Mouse (Mus musculus) intestine, embryonic 14.5 days (tissue): ENCODE measurements around the gene Map7d1. TPM values are rescaled to one million over a fixed set of nuclear protein-coding genes. Genes with fewer than 3 reads are reported as not detected.

ENCODE experiments used
- ATAC-seq: fragments of 200-750 bp; cut with Nextera tagmentation; replicated peaks from 2 replicates; pipeline ENCODE4 v1.8.0; 2017; ENCODE audit warnings: low read depth, moderate number of reproducible peaks, moderate TSS enrichment, moderate library complexity; ENCODE audit not compliant: low FRiP score, low TSS enrichment
- DNase-seq: peaks from one replicate; pipeline ENCODE4 v3.0.0-alpha.2; 2018; ENCODE audit warnings: low spot score
- H3K27ac ChIP-seq: fragments of 300-500 bp; sonication (generic); 2 replicates; pipeline ENCODE4 v1.5.1; 2014; ENCODE audit warnings: low read depth, mild to moderate bottlenecking, control low read depth
- H3K27me3 ChIP-seq: fragments of 300-500 bp; sonication (generic); replicated peaks from 2 replicates; pipeline ENCODE4 v1.6.1; 2014; ENCODE audit warnings: low read length, control low read depth; ENCODE audit not compliant: control insufficient read depth, insufficient read depth
- H3K36me3 ChIP-seq: fragments of 300-500 bp; sonication (generic); 2 replicates; pipeline ENCODE4 v1.6.1; 2014; ENCODE audit warnings: low read length, control low read depth; ENCODE audit not compliant: control insufficient read depth, insufficient read depth
- H3K4me1 ChIP-seq: fragments of 300-500 bp; sonication (generic); replicated peaks from 2 replicates; pipeline ENCODE4 v1.6.1; 2014; ENCODE audit warnings: low read length, control low read depth, mixed read lengths; ENCODE audit not compliant: control insufficient read depth, insufficient read depth
- H3K4me2 ChIP-seq: fragments of 300-500 bp; sonication (generic); 2 replicates; pipeline ENCODE4 v1.6.1; 2014; ENCODE audit warnings: low read length
- H3K4me3 ChIP-seq: fragments of 300-500 bp; sonication (generic); 2 replicates; pipeline ENCODE4 v1.5.1; 2014; ENCODE audit warnings: low read depth, low read length, control low read depth, mixed read lengths
- H3K9ac ChIP-seq: fragments of 300-500 bp; sonication (generic); 2 replicates; pipeline ENCODE4 v1.6.1; 2014; ENCODE audit warnings: mild to moderate bottlenecking, low read length
- H3K9me3 ChIP-seq: fragments of 300-500 bp; sonication (generic); 2 replicates; pipeline ENCODE4 v1.6.1; 2016; ENCODE audit warnings: low read length, control low read depth; ENCODE audit not compliant: control insufficient read depth
- WGBS: fragments of 180-500 bp; shearing (Covaris S2); extraction: QIAGEN DNeasy Blood & Tissue Kit; methylation state at CpG from one replicate; pipeline ENCODE4 v1.1.7; 2014; 5-methylcytosine and 5-hydroxymethylcytosine counted together
- polyA plus RNA-seq: library from polyadenylated mRNA; unstranded; fragments of >200 nt; fragmentation: Nextera tagmentation; extraction: Ambion mirVana; gene quantifications from 2 replicates; pipeline ENCODE4 v1.2.1, GENCODE M21; 2014

Gene Map7d1
- polyA plus RNA-seq, 1 experiment from 2014 or later = 38.0 TPM

- Histone ChIP-seq H3K27ac (no peak overlapping the region), H3K9me3 (no peaks in the 10 kb centered on the region), H3K9ac (no peak overlapping the region), H3K4me1 (peaks cover 9% of the 10 kb centered on the region; the same call in 1 of the 2 replicates), H3K4me3 (no peak overlapping the region), H3K36me3 (peaks cover 8% of the 10 kb centered on the region), H3K4me2 (no peak overlapping the region), H3K27me3 (no peaks in the 10 kb centered on the region)
- DNase-seq = no peak
- no peak for ATAC-seq
- WGBS = 28% methylated on average over 9 of the region's 9 CpGs
Measured at GRCm38 (mm10) chr4:126278565-126278915, 22.4 kb upstream of the Map7d1 start.

GRCm38 (mm10) chr4:126277906-126278564 is 21.9 kb upstream of the Map7d1 start:
- Histone ChIP-seq H3K4me1 (peaks cover 9% of the 10 kb centered on the region; the same call in 1 of the 2 replicates), H3K9ac (no peak overlapping the region), H3K4me2 (peak overlapping the region; percentile 28; the same call in 1 of the 2 replicates), H3K27ac (no peak overlapping the region), H3K27me3 (no peaks in the 10 kb centered on the region), H3K4me3 (no peak overlapping the region), H3K9me3 (no peaks in the 10 kb centered on the region), H3K36me3 (peaks cover 13% of the 10 kb centered on the region)
- DNase-seq (peak; percentile 84), ATAC-seq (0 out of 2 replicates have a peak, but pooled peaks have one; percentile 50)
- WGBS = 10% methylated on average over 13 of the region's 13 CpGs

- Histone ChIP-seq H3K27ac (no peak overlapping the region), H3K27me3 (no peaks in the 10 kb centered on the region), H3K4me1 (peaks cover 9% of the 10 kb centered on the region; the same call in 1 of the 2 replicates), H3K36me3 (peaks cover 20% of the 10 kb centered on the region), H3K9me3 (no peaks in the 10 kb centered on the region), H3K4me2 (no peak overlapping the region), H3K9ac (no peak overlapping the region), H3K4me3 (no peak overlapping the region)
- ATAC-seq (no peak), DNase-seq (no peak)
- WGBS = 74% methylated on average over 13 of the region's 13 CpGs
Measured at GRCm38 (mm10) chr4:126275681-126276131, 19.6 kb upstream of the Map7d1 start.

- H3K4me2 ChIP-seq = no peak overlapping the region
- H3K27ac ChIP-seq = no peak overlapping the region
- no peaks in the 10 kb centered on the region for H3K27me3 ChIP-seq
- no peak overlapping the region for H3K9ac ChIP-seq
- H3K4me3 ChIP-seq = no peak overlapping the region
- no peak for ATAC-seq
- H3K36me3 ChIP-seq = peaks cover 20% of the 10 kb centered on the region
- peaks cover 9% of the 10 kb centered on the region; the same call in 1 of the 2 replicates for H3K4me1 ChIP-seq
- WGBS = 87% methylated on average over 4 of the region's 4 CpGs
- DNase-seq = no peak
- H3K9me3 ChIP-seq = no peaks in the 10 kb centered on the region
Measured at GRCm38 (mm10) chr4:126275081-126275480, 18.9 kb upstream of the Map7d1 start.

GRCm38 (mm10) chr4:126273753-126274152 is 17.6 kb upstream of the Map7d1 start:
- H3K4me1 ChIP-seq = peaks cover 8% of the 10 kb centered on the region; the same call in 1 of the 2 replicates

GRCm38 (mm10) chr4:126269292-126269691 is 13.1 kb upstream of the Map7d1 start:
- H3K4me3 ChIP-seq = no peak overlapping the region
- no peak overlapping the region for H3K4me2 ChIP-seq
- H3K36me3 ChIP-seq = peaks cover 13% of the 10 kb centered on the region
- DNase-seq (no peak), ATAC-seq (no peak)
- no peaks in the 10 kb centered on the region for H3K9me3 ChIP-seq
- 77% methylated on average over 3 of the region's 3 CpGs for WGBS
- no peaks in the 10 kb centered on the region for H3K4me1 ChIP-seq
- H3K27ac ChIP-seq = no peak overlapping the region
- no peaks in the 10 kb centered on the region for H3K27me3 ChIP-seq
- no peak overlapping the region for H3K9ac ChIP-seq

More at GRCm38 (mm10) chr4:126273753-126274152, 17.6 kb upstream of the Map7d1 start:
- Histone ChIP-seq H3K27ac (no peak overlapping the region), H3K4me2 (no peak overlapping the region), H3K9me3 (no peaks in the 10 kb centered on the region), H3K9ac (no peak overlapping the region), H3K4me3 (no peak overlapping the region), H3K27me3 (no peaks in the 10 kb centered on the region), H3K36me3 (peaks cover 20% of the 10 kb centered on the region)
- ATAC-seq (no peak), DNase-seq (no peak)
- WGBS = 80% methylated on average over 13 of the region's 13 CpGs

GRCm38 (mm10) chr4:126262119-126262807 is 6.1 kb upstream of the Map7d1 start, which contains the start of gene Trappc3:
Trappc3 (plus strand) TSS chr4:126262325.
- DNase-seq = peak; percentile 99
- WGBS = under 1% methylated on average over 46 of the region's 46 CpGs
- peak within 1 kb of the TSS; percentile 96 for H3K27ac ChIP-seq
- ATAC-seq = peak; percentile 90
- peak within 1 kb of the TSS; percentile 84 for H3K9ac ChIP-seq
- no peaks in the 10 kb centered on the region for H3K27me3 ChIP-seq
- H3K4me1 ChIP-seq = peaks cover 47% of the 10 kb centered on the region
- peak within 1 kb of the TSS; percentile 79 for H3K4me2 ChIP-seq
- H3K4me3 ChIP-seq = peak within 1 kb of the TSS; percentile 77
- 0 out of 2 replicates have a peak, but pooled peaks cover 5% of the 10 kb centered on the region for H3K36me3 ChIP-seq
- no peaks in the 10 kb centered on the region for H3K9me3 ChIP-seq

- H3K4me2 ChIP-seq = peak overlapping the region; percentile 22; the same call in 1 of the 2 replicates
- H3K36me3 ChIP-seq = 0 out of 2 replicates have a peak, but pooled peaks cover 5% of the 10 kb centered on the region
- no peak for DNase-seq
- H3K27ac ChIP-seq = no peak overlapping the region
- peak overlapping the region; percentile 77; the same call in 1 of the 2 replicates for H3K4me3 ChIP-seq
- WGBS = 48% methylated on average over 7 of the region's 7 CpGs
- no peak for ATAC-seq
- no peaks in the 10 kb centered on the region for H3K27me3 ChIP-seq
- no peaks in the 10 kb centered on the region for H3K9me3 ChIP-seq
- H3K9ac ChIP-seq = no peak overlapping the region
- H3K4me1 ChIP-seq = peaks cover 51% of the 10 kb centered on the region
Measured at GRCm38 (mm10) chr4:126261675-126262074, 5.5 kb upstream of the Map7d1 start.
